Mouse (Mus musculus): ENCODE measurements around the gene Rpl28. TPM values are rescaled to one million over a fixed set of nuclear protein-coding genes. Genes with fewer than 3 reads are reported as not detected.

The Rpl28 gene
- polyA plus RNA-seq, 1 experiment from 2014 or later: 362 TPM

- Histone ChIP-seq H3K27me3 (peaks cover 69% of the 10 kb centered on the region), H3K4me3 (peak within 1 kb of the TSS; percentile 42), H3K9ac (peak within 1 kb of the TSS; percentile 17; the same call in 1 of the 2 replicates), H3K9me3 (no peaks in the 10 kb centered on the region), H3K4me2 (peak within 1 kb of the TSS; percentile 84), H3K36me3 (no peaks in the 10 kb centered on the region), H3K4me1 (peaks cover 29% of the 10 kb centered on the region), H3K27ac (no peak within 1 kb of the TSS)
- no peak for ATAC-seq (ENCODE audit: insufficient number of reproducible peaks, low FRiP score, low TSS enrichment, low read depth)
- WGBS: under 1% methylated on average over 39 of the region's 41 CpGs
Measured at GRCm38 (mm10) chr7:4844245-4844916, 51.7 kb downstream of the Rpl28 start, which contains the start of gene Shisa7. Gene Shisa7 (minus strand): TSS chr7:4844696.

Other genes with a start within 250 kb of the Rpl28 start
- 3.8 and 4.7 TPM in 2 replicates for gene Syt5, start 245.3 kb upstream of the Rpl28 start, polyA plus RNA-seq (2015; fragmentation: Nextera tagmentation; extraction: Ambion mirVana)
- gene Ptprh, start 188.8 kb upstream of the Rpl28 start, polyA plus RNA-seq (2015; fragmentation: Nextera tagmentation; extraction: Ambion mirVana): not detected in 2 replicates
- 0.52 and 0.99 TPM in 2 replicates for gene Tmem86b, start 161.5 kb upstream of the Rpl28 start, polyA plus RNA-seq (2015; fragmentation: Nextera tagmentation; extraction: Ambion mirVana)
- gene Ppp6r1, start 133.9 kb upstream of the Rpl28 start, polyA plus RNA-seq (2015; fragmentation: Nextera tagmentation; extraction: Ambion mirVana): 6.4 and 7.0 TPM in 2 replicates
- 81.3 and 85.8 TPM in 2 replicates for gene Hspbp1, start 107.8 kb upstream of the Rpl28 start, polyA plus RNA-seq (2015; fragmentation: Nextera tagmentation; extraction: Ambion mirVana)
- gene Brsk1, start 102.3 kb upstream of the Rpl28 start, polyA plus RNA-seq (2015; fragmentation: Nextera tagmentation; extraction: Ambion mirVana): 1.00 and 1.2 TPM in 2 replicates
- gene Tmem150b, start 67.6 kb upstream of the Rpl28 start, polyA plus RNA-seq (2015; fragmentation: Nextera tagmentation; extraction: Ambion mirVana): 0.22 and 0.29 TPM in 2 replicates
- 46.2 and 50.0 TPM in 2 replicates for gene Kmt5c, start 52.8 kb upstream of the Rpl28 start, polyA plus RNA-seq (2015; fragmentation: Nextera tagmentation; extraction: Ambion mirVana)
- 44.4 and 51.0 TPM in 2 replicates for gene Cox6b2, start 39.8 kb upstream of the Rpl28 start, polyA plus RNA-seq (2015; fragmentation: Nextera tagmentation; extraction: Ambion mirVana)
- not detected in 2 replicates for gene Fam71e2, start 21.6 kb upstream of the Rpl28 start, polyA plus RNA-seq (2015; fragmentation: Nextera tagmentation; extraction: Ambion mirVana)
- gene Il11, start 10.0 kb upstream of the Rpl28 start, polyA plus RNA-seq (2015; fragmentation: Nextera tagmentation; extraction: Ambion mirVana): 0.49 and 0.63 TPM in 2 replicates
- gene Tmem190, start 9.9 kb upstream of the Rpl28 start, polyA plus RNA-seq (2015; fragmentation: Nextera tagmentation; extraction: Ambion mirVana): 0.38 and 0.68 TPM in 2 replicates
- 14.1 and 15.7 TPM in 2 replicates for gene Tmem238, start 3.2 kb upstream of the Rpl28 start, polyA plus RNA-seq (2015; fragmentation: Nextera tagmentation; extraction: Ambion mirVana)
- gene Ube2s, start 19.7 kb downstream of the Rpl28 start, polyA plus RNA-seq (2015; fragmentation: Nextera tagmentation; extraction: Ambion mirVana): 270 and 282 TPM in 2 replicates
- gene Shisa7, start 51.8 kb downstream of the Rpl28 start, polyA plus RNA-seq (2015; fragmentation: Nextera tagmentation; extraction: Ambion mirVana): 0.32 and 0.46 TPM in 2 replicates
- gene Isoc2b, start 77.4 kb downstream of the Rpl28 start, polyA plus RNA-seq (2015; fragmentation: Nextera tagmentation; extraction: Ambion mirVana): 12.7 and 12.9 TPM in 2 replicates
- gene Isoc2a, start 84.3 kb downstream of the Rpl28 start, polyA plus RNA-seq (2015; fragmentation: Nextera tagmentation; extraction: Ambion mirVana): 0.86 and 1.0 TPM in 2 replicates
- gene Gm36210, start 113.6 kb downstream of the Rpl28 start, polyA plus RNA-seq (2015; fragmentation: Nextera tagmentation; extraction: Ambion mirVana): 0.17 TPM in 1 of 2 replicates, not detected in the other
- gene Zfp628, start 122.3 kb downstream of the Rpl28 start, polyA plus RNA-seq (2015; fragmentation: Nextera tagmentation; extraction: Ambion mirVana): 3.4 TPM in 2 replicates
- gene Nat14, start 129.2 kb downstream of the Rpl28 start, polyA plus RNA-seq (2015; fragmentation: Nextera tagmentation; extraction: Ambion mirVana): 2.5 and 3.7 TPM in 2 replicates
- 15.6 and 21.9 TPM in 2 replicates for gene Ssc5d, start 132.9 kb downstream of the Rpl28 start, polyA plus RNA-seq (2015; fragmentation: Nextera tagmentation; extraction: Ambion mirVana)
- gene Sbk2, start 171.5 kb downstream of the Rpl28 start, polyA plus RNA-seq (2015; fragmentation: Nextera tagmentation; extraction: Ambion mirVana): 0.73 and 0.74 TPM in 2 replicates
- gene Sbk3, start 178.3 kb downstream of the Rpl28 start, polyA plus RNA-seq (2015; fragmentation: Nextera tagmentation; extraction: Ambion mirVana): not detected in 2 replicates
- gene Zfp579, start 203.3 kb downstream of the Rpl28 start, polyA plus RNA-seq (2015; fragmentation: Nextera tagmentation; extraction: Ambion mirVana): 25.4 and 29.1 TPM in 2 replicates
- 14.5 and 15.0 TPM in 2 replicates for gene Zfp524, start 221.5 kb downstream of the Rpl28 start, polyA plus RNA-seq (2015; fragmentation: Nextera tagmentation; extraction: Ambion mirVana)
- 37.7 and 38.6 TPM in 2 replicates for gene Fiz1, start 221.8 kb downstream of the Rpl28 start, polyA plus RNA-seq (2015; fragmentation: Nextera tagmentation; extraction: Ambion mirVana)
- gene Gm44973, start 222.6 kb downstream of the Rpl28 start, polyA plus RNA-seq (2015; fragmentation: Nextera tagmentation; extraction: Ambion mirVana): 1.7 TPM in 1 of 2 replicates, not detected in the other
- 4.9 and 6.3 TPM in 2 replicates for gene Zfp865, start 227.5 kb downstream of the Rpl28 start, polyA plus RNA-seq (2015; fragmentation: Nextera tagmentation; extraction: Ambion mirVana)
- 31.0 and 37.3 TPM in 2 replicates for gene Ccdc106, start 227.7 kb downstream of the Rpl28 start, polyA plus RNA-seq (2015; fragmentation: Nextera tagmentation; extraction: Ambion mirVana)
- gene 4632433K11Rik, start 241.2 kb downstream of the Rpl28 start, polyA plus RNA-seq (2015; fragmentation: Nextera tagmentation; extraction: Ambion mirVana): not detected in 2 replicates
- gene Zfp784, start 245.6 kb downstream of the Rpl28 start, polyA plus RNA-seq (2015; fragmentation: Nextera tagmentation; extraction: Ambion mirVana): 5.9 and 7.1 TPM in 2 replicates